Mouse (Mus musculus): Measurements from ENCODE around the gene Vps37b. TPM values are rescaled to one million over a fixed set of nuclear protein-coding genes. Genes with fewer than 3 reads are reported as not detected.

Vps37b gene
- polyA plus RNA-seq, 1 experiment from 2014 or later = 43.7 TPM

- ATAC-seq (ENCODE audit: low FRiP score, low read depth) = no peak
- H3K36me3 ChIP-seq = peaks cover 8% of the 10 kb centered on the region
- H3K27me3 ChIP-seq = no peaks in the 10 kb centered on the region
- no peak overlapping the region for H3K27ac ChIP-seq
- H3K4me2 ChIP-seq (replicated peaks) = no peak overlapping the region
- no peaks in the 10 kb centered on the region for H3K4me1 ChIP-seq
- no peak overlapping the region for H3K4me3 ChIP-seq
- WGBS = 78% methylated on average over 6 of the region's 6 CpGs
- no peak overlapping the region for H3K9ac ChIP-seq
- no peaks in the 10 kb centered on the region for H3K9me3 ChIP-seq
These were observed 36.7 kb downstream of the Vps37b start for GRCm38 (mm10) chr5:123995388-123995787.

- Histone ChIP-seq H3K36me3 (no peaks in the 10 kb centered on the region), H3K4me1 (no peaks in the 10 kb centered on the region), H3K27me3 (no peaks in the 10 kb centered on the region), H3K4me3 (no peak overlapping the region), H3K9me3 (no peaks in the 10 kb centered on the region), H3K27ac (no peak overlapping the region), H3K4me2 (replicated peaks) (no peak overlapping the region), H3K9ac (no peak overlapping the region)
- 93% methylated on average over 7 of the region's 7 CpGs for WGBS
- ATAC-seq (ENCODE audit: low FRiP score, low read depth) = no peak
These were observed 37.6 kb downstream of the Vps37b start for GRCm38 (mm10) chr5:123994468-123994867.

GRCm38 (mm10) chr5:123993263-123994036 lies 38.6 kb downstream of the Vps37b start:
- 67% methylated on average over 7 of the region's 7 CpGs for WGBS
- H3K27ac ChIP-seq = no peak overlapping the region
- H3K9me3 ChIP-seq = no peaks in the 10 kb centered on the region

GRCm38 (mm10) chr5:123992794-123993193 lies 39.3 kb downstream of the Vps37b start:
- ATAC-seq (ENCODE audit: low FRiP score, low read depth) = no peak
- Histone ChIP-seq H3K4me3 (no peak overlapping the region), H3K4me2 (replicated peaks) (no peak overlapping the region), H3K27ac (no peak overlapping the region), H3K36me3 (no peaks in the 10 kb centered on the region), H3K9me3 (no peaks in the 10 kb centered on the region), H3K9ac (no peak overlapping the region), H3K27me3 (no peaks in the 10 kb centered on the region), H3K4me1 (no peaks in the 10 kb centered on the region)
- WGBS = 33% methylated on average over 5 of the region's 5 CpGs

More at GRCm38 (mm10) chr5:123993263-123994036, 38.6 kb downstream of the Vps37b start:
- no peak overlapping the region for H3K4me2 ChIP-seq (replicated peaks)
- H3K4me1 ChIP-seq = no peaks in the 10 kb centered on the region
- H3K27me3 ChIP-seq = no peaks in the 10 kb centered on the region
- no peak for ATAC-seq (ENCODE audit: low FRiP score, low read depth)
- H3K4me3 ChIP-seq = no peak overlapping the region
- no peaks in the 10 kb centered on the region for H3K36me3 ChIP-seq
- H3K9ac ChIP-seq = no peak overlapping the region

GRCm38 (mm10) chr5:123992193-123992637 lies 39.9 kb downstream of the Vps37b start:
- Histone ChIP-seq H3K27ac (no peak overlapping the region), H3K4me3 (no peak overlapping the region), H3K4me2 (replicated peaks) (no peak overlapping the region), H3K36me3 (no peaks in the 10 kb centered on the region), H3K9me3 (no peaks in the 10 kb centered on the region), H3K4me1 (peaks cover 5% of the 10 kb centered on the region), H3K9ac (no peak overlapping the region), H3K27me3 (no peaks in the 10 kb centered on the region)
- ATAC-seq (ENCODE audit: low FRiP score, low read depth) = no peak; the same call in 1 of the 2 replicates
- WGBS = 83% methylated on average over 10 of the region's 10 CpGs

GRCm38 (mm10) chr5:123991321-123991720 lies 40.7 kb downstream of the Vps37b start:
- Histone ChIP-seq H3K9ac (no peak overlapping the region), H3K4me3 (no peak overlapping the region), H3K9me3 (no peaks in the 10 kb centered on the region), H3K36me3 (no peaks in the 10 kb centered on the region), H3K4me1 (peaks cover 13% of the 10 kb centered on the region), H3K27ac (no peak overlapping the region), H3K4me2 (replicated peaks) (no peak overlapping the region), H3K27me3 (no peaks in the 10 kb centered on the region)
- WGBS = 75% methylated on average over 6 of the region's 6 CpGs
- ATAC-seq (ENCODE audit: low FRiP score, low read depth) = no peak

- Histone ChIP-seq H3K4me3 (no peak overlapping the region), H3K36me3 (no peaks in the 10 kb centered on the region), H3K9me3 (no peaks in the 10 kb centered on the region), H3K27me3 (no peaks in the 10 kb centered on the region), H3K27ac (no peak overlapping the region), H3K4me2 (replicated peaks) (no peak overlapping the region), H3K4me1 (peaks cover 13% of the 10 kb centered on the region), H3K9ac (no peak overlapping the region)
- 59% methylated on average over 20 of the region's 20 CpGs for WGBS
- ATAC-seq (ENCODE audit: low FRiP score, low read depth) = no peak
These were observed 41.9 kb downstream of the Vps37b start for GRCm38 (mm10) chr5:123989941-123990885.

- Histone ChIP-seq H3K36me3 (no peaks in the 10 kb centered on the region), H3K4me3 (no peak overlapping the region), H3K27me3 (no peaks in the 10 kb centered on the region), H3K9ac (no peak overlapping the region), H3K4me2 (replicated peaks) (no peak overlapping the region), H3K27ac (no peak overlapping the region), H3K9me3 (no peaks in the 10 kb centered on the region), H3K4me1 (peaks cover 13% of the 10 kb centered on the region)
- WGBS = 70% methylated on average over 4 of the region's 4 CpGs
- ATAC-seq (ENCODE audit: low FRiP score, low read depth) = no peak
These were observed 44.6 kb downstream of the Vps37b start for GRCm38 (mm10) chr5:123987511-123987910.

- 9% methylated on average over 2 of the region's 2 CpGs for WGBS
- H3K27ac ChIP-seq = no peak overlapping the region
- no peak overlapping the region for H3K9ac ChIP-seq
- H3K36me3 ChIP-seq = no peaks in the 10 kb centered on the region
- no peak for ATAC-seq (ENCODE audit: low FRiP score, low read depth)
- no peak overlapping the region for H3K4me3 ChIP-seq
- H3K27me3 ChIP-seq = no peaks in the 10 kb centered on the region
- no peak overlapping the region for H3K4me2 ChIP-seq (replicated peaks)
- H3K4me1 ChIP-seq = peaks cover 13% of the 10 kb centered on the region
- H3K9me3 ChIP-seq = no peaks in the 10 kb centered on the region
These were observed 45.1 kb downstream of the Vps37b start for GRCm38 (mm10) chr5:123986925-123987324.

GRCm38 (mm10) chr5:123985434-123985833 lies 46.6 kb downstream of the Vps37b start:
- no peaks in the 10 kb centered on the region for H3K9me3 ChIP-seq
- no peaks in the 10 kb centered on the region for H3K36me3 ChIP-seq
- WGBS = 70% methylated on average over 9 of the region's 9 CpGs
- peaks cover 13% of the 10 kb centered on the region for H3K4me1 ChIP-seq
- peak; percentile 44; the same call in 1 of the 2 replicates for ATAC-seq (ENCODE audit: low FRiP score, low read depth)
- no peaks in the 10 kb centered on the region for H3K27me3 ChIP-seq
- H3K9ac ChIP-seq = 0 out of 2 replicates have a peak overlapping the region, but pooled peaks have one; percentile 13
- no peak overlapping the region for H3K27ac ChIP-seq
- H3K4me3 ChIP-seq = no peak overlapping the region
- H3K4me2 ChIP-seq (replicated peaks) = no peak overlapping the region

- Histone ChIP-seq H3K4me2 (replicated peaks) (no peak overlapping the region), H3K27me3 (no peaks in the 10 kb centered on the region), H3K27ac (no peak overlapping the region), H3K4me3 (no peak overlapping the region), H3K9me3 (no peaks in the 10 kb centered on the region), H3K4me1 (peaks cover 23% of the 10 kb centered on the region), H3K9ac (no peak overlapping the region), H3K36me3 (no peaks in the 10 kb centered on the region)
- ATAC-seq (ENCODE audit: low FRiP score, low read depth) = no peak
- WGBS = 83% methylated on average over 11 of the region's 11 CpGs
These were observed 49.2 kb downstream of the Vps37b start for GRCm38 (mm10) chr5:123982838-123983237.

GRCm38 (mm10) chr5:123981250-123981554 lies 50.9 kb downstream of the Vps37b start:
- no peak overlapping the region for H3K9ac ChIP-seq
- WGBS = 77% methylated on average over 6 of the region's 6 CpGs
- no peak overlapping the region for H3K4me3 ChIP-seq
- H3K27me3 ChIP-seq = peaks cover 4% of the 10 kb centered on the region; the same call in 1 of the 2 replicates
- no peak overlapping the region for H3K4me2 ChIP-seq (replicated peaks)
- peaks cover 22% of the 10 kb centered on the region for H3K4me1 ChIP-seq
- no peak overlapping the region for H3K27ac ChIP-seq
- H3K9me3 ChIP-seq = no peaks in the 10 kb centered on the region
- ATAC-seq (ENCODE audit: low FRiP score, low read depth) = no peak
- H3K36me3 ChIP-seq = no peaks in the 10 kb centered on the region

Measured in limb, embryonic 13.5 days (tissue).